16 mouse cellular contexts compared by ENCODE assay signal in the genomic region with DNA sequence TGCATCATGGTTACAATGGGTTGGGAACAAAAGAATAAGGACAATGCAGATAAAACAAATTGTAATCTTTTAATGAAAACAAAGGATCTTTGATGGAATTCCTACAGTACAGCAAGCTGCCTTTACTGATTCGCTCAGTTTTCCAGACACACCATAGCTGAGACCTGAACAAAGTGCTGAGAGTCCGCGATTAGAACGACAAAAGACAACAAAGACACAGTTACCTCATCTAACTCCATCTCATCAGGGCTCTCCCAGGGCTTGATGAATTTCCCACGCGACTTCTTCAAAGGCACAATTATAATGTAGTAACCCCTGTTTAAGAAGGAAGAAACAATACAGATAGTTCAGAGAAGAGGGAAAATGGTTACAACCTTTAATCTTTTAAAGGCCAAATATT.
"Had no signal": no experiment of that assay in that cellular context is flagged by ENCODE, and none has a peak within 500 bp of the region (broad histone marks: within the 10 kb centered on the region; RNA-seq: fewer than 3 reads in every experiment).

No protein-coding gene starts in this region.

- H3K36me3 ChIP-seq: neural tube, embryonic 15.5 days; stomach, embryonic 15.5 days had no signal

- H3K4me3 ChIP-seq: neural tube, embryonic 13.5 days; neural tube, embryonic 15.5 days; stomach, embryonic 15.5 days had no signal

- DNase-seq: retina, postnatal 1 day; right cerebral cortex, adult 18-20 months; right cerebral cortex, postnatal 14 days; right cerebral cortex, postnatal 25 days; right cerebral cortex, postnatal 4 days; spleen, adult 18-20 months; thymus, adult 18-20 months; thymus, adult 2 months; thymus, postnatal 14 days; thymus, postnatal 25 days; thymus, postnatal 36 days; thymus, postnatal 4 days had no signal

- H3K4me1 ChIP-seq: neural tube, embryonic 13.5 days; neural tube, embryonic 15.5 days; stomach, embryonic 15.5 days had no signal

- H3K9me3 ChIP-seq: neural tube, embryonic 13.5 days; neural tube, embryonic 15.5 days; stomach, embryonic 15.5 days had no signal

- H3K27ac ChIP-seq: neural tube, embryonic 13.5 days; neural tube, embryonic 15.5 days; stomach, embryonic 15.5 days; stomach, postnatal 0 days had no signal

- H3K9ac ChIP-seq: neural tube, embryonic 13.5 days; neural tube, embryonic 15.5 days; stomach, embryonic 15.5 days had no signal
